Mouse (Mus musculus) spleen, postnatal 14 days (tissue): ENCODE data around the gene Aqr.
"Not testable (repeated sequence)": the region's sequence is repeated elsewhere in the genome, so short reads cannot be mapped to it uniquely, and the experiment has no call there.

ENCODE experiments used
- DNase-seq, 2 experiments: peaks; one replicate each; pipeline ENCODE4 v3.0.0; 2021 to 2022; ENCODE audit warnings: low spot score in 2 of 2

The Aqr gene

DNA sequence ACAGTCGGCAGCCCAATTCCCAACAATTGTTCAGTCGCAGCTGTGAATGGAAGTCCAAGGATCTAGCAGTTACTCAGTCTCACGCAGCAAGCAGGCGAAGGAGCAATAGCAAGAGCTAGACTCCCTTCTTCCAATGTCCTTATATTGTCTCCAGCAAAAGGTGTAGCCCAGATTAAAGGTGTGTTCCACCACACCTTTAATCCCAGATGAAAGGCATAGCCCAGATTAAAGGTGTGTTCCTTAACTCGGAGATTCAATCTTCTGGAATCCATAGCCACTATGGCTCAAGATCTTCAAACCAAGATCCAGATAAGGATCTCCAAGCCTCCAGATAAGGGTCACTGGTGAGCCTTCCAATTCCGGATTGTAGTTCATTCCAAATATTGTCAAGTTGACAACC, at the start of gene Aqr:
Gene Aqr (minus strand): TSS at position 101 of the 400 bp plus-strand sequence.
- not testable (repeated sequence) for DNase-seq

- DNase-seq, result no peak
These were observed 49.7 kb upstream of the Aqr start for GRCm38 (mm10) chr2:114236566-114236965.

GRCm38 (mm10) chr2:114235584-114235983, 48.8 kb upstream of the Aqr start:
- no peak for DNase-seq

- DNase-seq, result no peak
These were observed 44.4 kb upstream of the Aqr start for GRCm38 (mm10) chr2:114231248-114231647.

GRCm38 (mm10) chr2:114228672-114229071, 41.8 kb upstream of the Aqr start:
- no peak for DNase-seq

GRCm38 (mm10) chr2:114205036-114205435, 18.2 kb upstream of the Aqr start:
- no peak for DNase-seq

- no peak for DNase-seq
These were observed 14.8 kb upstream of the Aqr start for GRCm38 (mm10) chr2:114201574-114201973.

GRCm38 (mm10) chr2:114200932-114201559, 14.2 kb upstream of the Aqr start, which contains the start of gene Zfp770:
Zfp770 (minus strand) TSS chr2:114201469.
- DNase-seq, result peak; percentile 39 to 57

DNA sequence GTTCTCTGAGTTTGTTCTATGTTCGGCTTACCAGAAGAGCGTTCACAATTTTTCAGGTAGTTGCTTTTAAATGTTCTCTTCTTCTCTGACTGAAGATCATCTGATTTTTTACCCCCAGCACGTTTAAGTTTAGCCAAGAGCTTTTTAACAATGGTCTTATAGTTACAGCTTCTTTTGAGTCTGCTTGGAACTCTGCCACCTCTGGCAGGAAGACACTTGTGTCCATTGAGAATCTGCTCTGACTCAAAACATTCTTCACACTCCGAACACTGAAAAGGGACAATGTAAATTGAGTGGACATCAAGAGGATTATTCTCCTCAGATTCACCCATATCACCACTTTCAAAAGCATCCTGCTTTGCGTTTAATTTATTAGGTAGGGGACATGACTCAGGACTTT, 9.6 kb upstream of the Aqr start:
- no peak for DNase-seq

DNA sequence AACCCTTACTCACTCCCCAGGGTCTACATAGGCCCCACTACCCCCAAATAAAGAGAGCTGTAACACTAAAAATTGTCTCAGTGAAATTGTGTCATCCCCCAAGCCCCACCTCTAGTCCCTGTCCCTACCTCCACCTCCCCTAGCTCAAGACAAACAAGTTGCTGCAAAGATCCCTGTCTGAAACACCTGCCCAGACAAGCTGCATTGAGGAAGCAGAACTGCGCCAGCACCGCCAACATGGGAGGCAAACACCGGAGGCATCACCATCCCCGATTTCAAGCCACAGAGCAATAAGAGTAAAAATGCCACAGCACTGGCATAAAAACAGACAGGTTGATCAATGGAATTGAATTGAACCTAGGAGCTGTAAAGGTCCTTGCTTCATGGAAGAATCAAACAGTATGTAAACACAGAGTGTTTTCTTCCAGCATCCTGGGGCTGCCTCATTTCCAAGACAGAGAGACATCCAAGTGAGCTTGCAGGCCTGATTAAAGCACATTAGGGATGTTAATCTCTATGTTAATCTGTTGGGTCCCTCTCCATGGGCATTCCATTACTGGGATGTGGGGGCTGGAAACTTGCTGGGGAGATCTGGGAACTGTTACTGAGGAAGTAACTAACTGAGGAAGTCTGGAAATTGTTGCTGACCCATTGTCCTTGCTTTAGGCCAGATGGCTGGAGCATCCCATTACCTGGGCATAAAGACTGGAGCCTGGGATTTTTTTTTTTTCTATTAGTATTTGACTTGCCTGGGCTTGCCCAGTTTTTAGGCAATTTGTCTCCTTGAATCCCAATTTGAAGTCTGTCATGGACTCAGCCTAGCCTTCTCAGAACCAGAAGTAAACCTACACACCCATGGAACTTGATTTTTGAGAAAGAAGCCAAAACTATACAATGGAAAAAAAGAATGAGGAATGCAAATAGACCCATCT, 8.8 kb downstream of the Aqr start:
- DNase-seq, result no peak

DNA sequence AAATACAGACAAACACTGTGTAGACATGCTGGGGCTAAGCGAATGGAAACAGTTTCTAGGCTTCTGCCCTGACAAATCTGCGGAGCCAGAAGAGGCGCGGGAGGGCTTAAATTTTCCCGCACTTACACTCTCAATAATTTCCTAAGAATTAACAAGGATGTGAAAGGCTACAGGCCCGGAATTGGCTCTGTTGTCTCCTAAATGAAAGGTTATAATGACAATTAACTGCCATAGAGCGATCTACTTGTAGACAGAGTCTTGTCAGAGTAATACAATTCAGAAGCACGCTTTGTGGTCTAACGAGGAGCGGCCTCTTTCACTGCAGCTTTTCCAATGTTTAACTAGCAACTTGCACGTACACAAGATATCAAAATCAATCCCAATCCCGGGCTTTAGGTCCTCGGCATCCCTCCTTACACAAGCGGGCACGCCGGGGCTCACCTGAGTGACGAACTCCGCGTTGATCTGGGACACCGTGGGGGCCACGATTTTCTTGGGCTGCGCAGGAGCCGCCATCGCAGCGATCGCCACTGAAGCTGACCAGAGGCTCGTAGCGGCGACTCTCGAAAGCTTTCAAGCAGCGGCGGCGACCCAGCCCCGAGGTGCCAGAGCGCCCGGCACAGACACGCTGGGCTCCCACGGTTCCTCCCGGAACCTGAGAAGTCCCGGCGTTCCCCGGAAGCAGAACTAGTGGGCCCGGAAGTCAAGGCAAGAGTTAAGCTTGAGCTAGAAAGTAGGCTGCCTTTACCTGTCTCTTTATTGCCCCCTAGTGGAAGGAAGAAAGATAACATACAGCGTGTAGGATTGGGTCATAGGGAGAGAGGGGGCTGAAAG, 12.0 kb downstream of the Aqr start:
- peak; percentile 55 to 69 for DNase-seq

- no peak for DNase-seq
These were observed 13.6 kb downstream of the Aqr start for GRCm38 (mm10) chr2:114173248-114173647.

- no peak for DNase-seq
These were observed 19.0 kb downstream of the Aqr start for GRCm38 (mm10) chr2:114167837-114168236.

DNA sequence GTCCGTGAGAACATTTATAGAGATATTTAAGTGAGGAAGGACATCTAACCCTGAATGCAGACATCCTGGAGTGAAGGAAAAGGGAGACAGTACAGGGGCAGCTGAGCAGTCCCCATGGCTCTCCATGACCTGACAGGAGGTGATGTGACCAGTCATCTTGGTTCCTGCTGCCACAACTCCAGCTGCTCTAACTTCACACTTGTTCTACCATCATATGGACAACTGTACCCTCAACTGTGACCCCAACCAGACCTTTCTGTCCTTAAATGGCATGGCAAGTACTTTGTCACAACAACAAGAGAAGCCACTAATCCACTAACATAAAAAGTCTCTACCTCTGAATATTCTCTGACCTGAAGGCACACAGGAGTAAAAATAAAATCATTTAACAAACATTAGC, 24.8 kb downstream of the Aqr start:
- no peak for DNase-seq

GRCm38 (mm10) chr2:114157345-114157744, 29.5 kb downstream of the Aqr start:
- no peak for DNase-seq

DNA sequence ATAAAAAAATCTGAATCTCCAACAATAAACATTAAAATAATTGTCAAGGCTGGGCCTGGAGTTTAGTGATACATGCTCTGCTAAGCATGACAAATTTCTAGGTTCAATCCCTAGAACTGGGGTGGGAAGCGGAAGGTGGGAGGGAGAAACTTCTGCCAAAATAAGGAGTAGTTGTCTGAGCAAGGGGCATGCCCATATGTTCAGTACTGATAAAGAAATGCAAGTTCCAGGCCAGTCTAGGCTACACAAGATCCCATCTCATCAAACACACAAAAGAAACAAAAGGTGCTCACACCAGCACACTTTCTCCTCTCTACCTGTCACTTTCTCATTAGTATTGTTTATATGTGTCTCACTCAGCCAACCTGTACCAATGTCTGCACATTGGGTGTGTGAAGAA, 30.2 kb downstream of the Aqr start:
- DNase-seq, result no peak

GRCm38 (mm10) chr2:114153247-114153646, 33.6 kb downstream of the Aqr start:
- no peak for DNase-seq

GRCm38 (mm10) chr2:114146864-114147458, 39.9 kb downstream of the Aqr start:
- DNase-seq, result no peak

- DNase-seq, result peak in 1 of 2 experiments; percentile 17
These were observed 41.5 kb downstream of the Aqr start for GRCm38 (mm10) chr2:114145315-114145801.

DNA sequence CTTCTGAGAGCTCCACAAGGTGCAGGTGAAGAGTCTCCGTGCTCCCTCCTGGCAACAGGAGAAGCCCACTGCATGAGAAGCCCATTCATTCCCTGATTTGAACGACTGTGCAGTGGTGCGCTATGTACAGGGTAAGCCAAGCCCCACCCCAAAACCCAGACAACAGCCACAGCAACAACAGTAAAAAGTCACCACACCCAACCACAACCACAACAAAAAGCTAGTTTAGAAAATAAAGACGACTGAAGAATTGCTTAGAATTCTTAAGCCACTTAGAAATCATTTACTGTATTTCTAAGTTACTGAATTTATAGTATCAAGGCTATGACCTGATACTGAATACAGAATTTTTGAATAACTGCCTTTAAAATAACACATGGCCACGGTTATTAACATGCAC, 41.9 kb downstream of the Aqr start:
- no peak for DNase-seq

DNA sequence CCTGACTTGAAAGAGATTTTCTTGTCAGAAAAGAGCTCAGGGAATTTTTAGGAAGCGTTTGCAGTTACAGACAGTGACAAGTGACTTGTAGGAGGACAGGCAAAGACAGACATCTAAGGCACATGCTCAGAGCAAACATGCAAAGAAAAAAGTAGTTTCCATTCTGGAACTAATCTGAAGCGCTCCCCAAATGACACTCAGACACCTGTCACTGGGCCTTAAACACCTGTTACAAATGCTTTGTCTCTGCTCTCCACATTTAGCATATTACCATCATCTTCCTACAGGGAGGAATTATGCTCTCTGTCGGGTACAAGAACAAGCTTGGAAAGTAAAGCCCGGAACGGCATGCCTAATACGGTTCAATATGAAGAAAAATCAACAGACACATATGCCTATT, 43.0 kb downstream of the Aqr start:
- DNase-seq, result no peak

GRCm38 (mm10) chr2:114136755-114137154, 50.1 kb downstream of the Aqr start:
- no peak for DNase-seq
